Mouse (Mus musculus) neural tube, embryonic 10.5 days (tissue): ENCODE data around the gene 9530003J23Rik.
A peak's percentile ranks its signal among the peaks of the same experiment; 100 is the strongest.
"Not testable (repeated sequence)": the region's sequence is repeated elsewhere in the genome, so short reads cannot be mapped to it uniquely, and the experiment has no call there.

ENCODE experiments used
- DNase-seq: peaks from one replicate; pipeline ENCODE4 v3.0.0-alpha.2; 2017; ENCODE audit warnings: low spot score; ENCODE audit errors: extremely low spot score

The 9530003J23Rik gene

DNA sequence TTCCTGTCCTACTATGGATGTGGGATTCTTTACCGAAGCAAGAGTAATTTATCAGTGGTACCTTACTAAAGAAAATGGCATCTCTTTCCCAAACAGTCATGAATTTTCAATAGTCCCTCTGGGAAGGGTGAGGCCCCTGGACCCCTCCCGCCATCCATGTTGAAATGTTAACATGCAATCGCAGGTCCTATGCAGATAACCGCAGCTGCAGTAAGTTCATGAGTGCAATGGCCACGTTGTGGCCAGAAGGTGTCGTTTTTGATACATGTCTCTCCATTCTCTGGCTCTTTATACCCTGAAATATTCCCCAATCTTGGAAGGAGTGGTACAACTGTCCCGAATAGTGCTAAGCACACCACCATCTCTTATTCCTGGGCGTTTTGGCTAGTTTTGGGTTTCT is 13.4 kb downstream of the 9530003J23Rik start:
- DNase-seq, result no peak

DNA sequence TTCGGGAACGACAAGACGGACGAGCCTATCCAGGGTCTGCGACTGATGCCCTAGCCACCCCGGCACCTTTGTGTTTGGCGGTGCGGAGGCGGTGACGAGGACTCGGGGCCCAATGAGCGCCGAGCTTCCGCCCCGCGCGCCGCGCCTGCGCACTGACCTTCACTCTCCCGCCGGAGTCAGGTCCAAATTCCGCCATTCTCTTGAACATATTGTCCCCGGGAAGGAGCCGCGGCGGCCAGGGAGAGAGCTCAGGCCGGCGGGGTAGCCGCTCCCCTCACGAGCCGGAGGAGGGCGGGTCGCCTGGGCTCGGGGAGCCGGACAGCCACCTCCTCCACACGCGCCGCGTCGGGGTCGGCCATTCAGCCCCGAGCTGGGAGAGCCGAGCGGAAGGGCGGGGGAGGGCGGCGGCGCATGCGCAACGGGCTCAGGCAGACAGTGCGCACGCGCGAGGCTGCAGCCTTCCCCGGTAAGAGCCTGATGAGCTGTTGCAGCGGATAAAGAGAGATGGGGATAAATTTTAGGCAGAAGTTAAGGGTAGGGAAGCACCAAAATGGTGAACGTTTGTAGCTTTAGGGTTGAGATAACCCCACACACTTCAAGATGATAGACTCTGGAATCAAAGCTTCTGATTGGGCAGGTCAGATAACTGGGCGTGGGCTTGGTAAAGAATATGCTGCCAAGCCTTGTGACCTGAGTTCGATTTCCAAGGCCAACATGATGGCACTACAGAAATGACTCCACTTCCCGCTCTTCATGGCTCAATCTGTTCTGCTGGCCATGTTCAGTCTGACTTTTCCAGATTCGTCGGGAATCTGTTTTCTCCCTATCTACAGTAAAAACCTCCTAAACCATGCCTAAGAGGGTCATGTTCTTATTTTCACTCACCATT is 14.2 kb downstream of the 9530003J23Rik start, which contains the start of gene Yeats4:
TSS of gene Yeats4 (minus strand) at position 406 of the 889 bp plus-strand sequence.
- peak; percentile 99 for DNase-seq

DNA sequence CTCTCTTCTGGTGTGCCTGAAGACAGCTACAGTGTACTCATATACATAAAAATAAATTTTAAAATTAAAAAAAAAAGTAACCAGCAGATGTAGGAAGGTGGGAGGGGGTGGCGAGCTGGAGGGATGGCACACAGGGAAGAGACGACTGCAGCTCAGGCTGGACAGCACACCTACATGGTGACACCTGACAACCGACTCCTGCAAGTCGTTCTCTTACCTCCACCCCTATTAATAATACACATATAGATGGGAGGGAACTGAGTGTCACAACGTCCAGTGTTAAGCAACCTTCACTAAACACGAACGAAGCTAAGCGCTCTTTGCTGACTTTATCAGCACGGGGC is 14.8 kb downstream of the 9530003J23Rik start:
- DNase-seq, result no peak

DNA sequence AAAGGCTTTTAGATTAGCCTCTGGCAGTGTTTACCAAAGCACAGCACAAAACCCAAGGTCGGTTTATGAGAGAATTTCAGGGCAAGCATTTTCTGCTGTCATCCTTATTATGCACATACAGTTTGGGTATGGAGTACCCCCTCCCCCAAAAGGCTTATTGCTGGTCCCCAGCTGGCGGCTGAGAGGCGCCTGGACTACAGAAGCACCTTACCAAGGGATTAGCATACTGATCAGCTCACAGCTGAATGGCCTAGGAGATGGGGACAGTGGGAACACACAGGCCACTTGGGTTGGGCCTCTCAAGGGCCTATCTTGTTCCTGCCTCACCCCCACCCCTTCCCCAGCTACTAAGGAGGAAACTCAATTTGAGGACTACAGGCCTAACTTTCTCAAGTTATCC is 15.7 kb downstream of the 9530003J23Rik start:
- no peak for DNase-seq

DNA sequence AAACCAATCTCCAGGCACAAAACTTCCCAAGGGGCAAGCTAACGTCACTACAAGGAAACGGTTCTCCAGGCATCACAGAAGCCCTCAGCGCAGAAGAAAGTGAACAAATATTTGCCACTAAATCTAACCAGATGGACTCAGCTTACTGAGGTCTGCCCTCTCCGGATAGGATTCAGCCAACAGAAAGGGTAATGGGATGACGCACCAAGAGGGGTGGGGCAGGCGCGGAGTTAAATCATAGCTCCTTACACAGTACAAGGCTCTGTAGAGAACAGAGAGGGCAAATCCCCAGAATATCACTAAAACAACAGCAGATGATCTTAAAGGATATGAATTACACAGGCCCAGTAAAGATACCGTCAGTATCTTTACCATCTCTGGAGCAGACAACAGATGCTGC is 20.2 kb downstream of the 9530003J23Rik start:
- DNase-seq, result no peak

DNA sequence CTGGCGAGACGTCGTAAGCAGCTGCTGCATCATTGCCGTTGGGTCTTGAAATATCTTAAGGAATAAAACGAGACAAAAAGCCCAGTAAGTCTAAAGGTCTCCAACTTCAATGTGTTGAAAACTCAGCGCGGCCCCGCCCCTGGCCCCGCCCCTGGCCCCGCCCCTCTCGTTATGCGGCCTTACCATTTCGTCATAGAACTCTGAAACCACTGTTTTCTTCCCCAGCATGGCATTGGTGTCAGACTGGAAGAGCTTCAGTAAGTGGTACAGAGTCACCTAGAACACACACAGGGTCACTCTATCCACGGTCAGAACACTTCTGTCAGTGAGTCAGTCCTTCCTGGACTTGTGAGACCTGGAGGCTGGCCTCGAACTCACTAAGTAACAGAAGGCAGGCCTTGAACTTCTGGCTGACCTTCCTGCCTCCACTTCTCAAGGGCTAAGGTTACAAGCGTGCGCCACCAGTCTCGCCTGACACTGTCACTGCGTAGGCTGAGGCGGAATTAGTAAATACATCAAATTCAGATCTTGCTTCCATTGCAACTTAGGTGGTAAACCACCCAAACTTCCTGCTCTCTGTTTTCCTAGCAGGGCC is 21.2 kb downstream of the 9530003J23Rik start:
- no peak for DNase-seq

DNA sequence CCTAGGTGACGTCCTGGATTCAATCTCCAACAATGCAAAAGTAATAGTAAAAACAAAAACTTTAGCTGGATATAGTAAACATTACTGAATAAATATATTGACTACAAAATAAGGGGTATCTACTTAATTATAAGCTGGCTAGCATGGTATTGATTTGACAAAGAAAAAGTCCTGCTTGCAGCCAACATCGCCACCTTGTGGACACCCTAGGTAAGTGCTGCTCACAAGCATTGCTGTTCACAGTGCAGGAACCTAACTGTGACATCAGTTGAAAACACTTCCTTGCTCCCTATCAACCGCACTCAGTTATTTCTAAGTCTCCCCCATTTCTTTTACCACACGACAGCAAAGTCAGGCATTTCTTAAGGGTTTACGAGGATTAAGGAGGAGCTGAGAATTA is 21.7 kb downstream of the 9530003J23Rik start:
- DNase-seq, result peak; percentile 34

DNA sequence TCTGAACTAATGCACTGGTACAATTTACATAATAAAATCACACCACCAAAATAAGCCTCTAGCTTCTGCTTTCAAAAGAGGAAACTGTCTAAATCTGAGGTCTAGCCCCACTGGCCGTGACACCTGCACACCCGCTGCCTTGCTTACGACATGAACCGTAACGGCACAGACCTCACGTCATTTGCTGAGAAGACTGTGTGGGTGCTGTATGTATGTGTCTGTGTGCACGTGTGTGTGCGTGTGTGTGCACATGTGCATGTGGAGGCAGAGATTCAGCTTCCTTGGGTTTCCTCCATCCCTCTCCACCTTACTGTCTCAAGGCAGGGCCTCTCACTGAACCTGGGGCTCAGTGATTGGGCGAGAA is 22.4 kb downstream of the 9530003J23Rik start:
- no peak for DNase-seq

DNA sequence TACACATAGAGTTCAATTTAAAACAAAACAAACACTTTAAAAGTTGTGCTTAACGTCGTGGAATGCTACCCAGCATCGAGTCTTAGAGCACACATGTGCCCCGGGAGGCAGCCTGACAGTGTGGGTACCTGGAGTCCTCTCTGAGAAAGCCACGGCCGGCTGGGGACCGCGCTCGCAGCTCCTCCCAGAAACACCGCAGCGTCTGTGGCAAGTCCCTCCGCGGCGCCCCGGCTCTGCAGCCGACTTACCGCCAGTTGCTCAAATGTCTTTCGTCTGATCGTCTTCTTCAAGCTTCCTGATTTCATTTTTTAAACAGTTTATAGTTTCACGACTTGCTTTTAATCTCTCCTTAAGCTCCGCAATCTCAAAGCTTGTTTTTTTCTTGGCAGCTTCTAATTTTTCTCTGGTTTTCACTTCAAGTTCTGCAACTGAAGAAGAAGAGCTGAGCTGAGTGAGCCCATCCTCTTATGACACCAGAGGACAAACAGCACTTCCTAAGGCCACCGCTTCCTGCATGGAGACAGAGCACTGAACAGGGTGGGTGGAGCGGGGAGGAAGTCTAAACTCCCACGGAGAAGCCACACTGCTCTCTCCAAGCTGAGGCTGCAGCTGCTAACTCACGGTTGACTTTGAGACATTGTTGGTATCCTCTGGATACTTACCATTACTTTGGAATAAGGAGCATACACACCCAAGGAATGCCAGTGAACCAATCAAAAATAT is 22.9 kb downstream of the 9530003J23Rik start:
- DNase-seq, result no peak

DNA sequence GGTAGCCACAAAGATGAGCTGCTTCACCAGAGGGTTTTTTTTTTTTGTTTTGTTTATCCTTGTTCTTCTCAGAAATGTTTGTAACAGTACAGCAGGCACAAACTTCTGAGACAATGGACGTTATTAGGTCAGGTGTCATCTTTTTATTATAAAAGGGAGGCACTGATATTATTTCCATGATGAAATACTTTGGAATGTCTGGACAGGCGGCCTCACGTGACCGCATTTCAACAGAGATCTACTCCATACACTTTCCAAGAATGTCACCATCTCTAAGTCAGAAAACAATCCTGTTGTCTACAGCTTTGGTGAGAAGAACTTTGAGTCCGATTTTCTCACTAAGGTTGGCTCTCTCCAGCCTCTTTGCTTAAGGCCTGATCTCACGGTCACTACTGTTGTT is 27.5 kb downstream of the 9530003J23Rik start:
- DNase-seq, result no peak

DNA sequence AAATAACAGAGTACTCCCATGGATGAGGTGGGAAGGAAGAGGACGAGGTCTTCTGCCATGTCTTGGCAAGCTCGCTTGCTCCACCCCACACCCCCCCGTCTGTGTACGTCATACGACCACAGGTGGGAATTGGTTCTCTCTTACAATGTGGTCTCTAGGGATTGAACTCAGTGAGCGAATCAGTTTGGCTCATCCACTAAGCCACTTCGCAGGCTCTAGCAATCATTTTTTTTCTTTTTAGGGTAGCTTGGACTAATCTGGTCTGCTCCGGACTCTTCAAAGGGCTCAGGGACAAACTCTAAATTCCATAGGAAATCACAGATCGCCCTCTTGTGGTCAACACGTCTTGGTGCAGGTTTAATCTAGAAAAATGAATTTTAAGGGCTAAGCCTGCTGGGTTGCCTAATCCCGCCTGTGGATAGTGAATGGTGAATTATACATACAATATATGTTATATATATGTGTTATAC is 29.0 kb downstream of the 9530003J23Rik start:
- peak; percentile 57 for DNase-seq

DNA sequence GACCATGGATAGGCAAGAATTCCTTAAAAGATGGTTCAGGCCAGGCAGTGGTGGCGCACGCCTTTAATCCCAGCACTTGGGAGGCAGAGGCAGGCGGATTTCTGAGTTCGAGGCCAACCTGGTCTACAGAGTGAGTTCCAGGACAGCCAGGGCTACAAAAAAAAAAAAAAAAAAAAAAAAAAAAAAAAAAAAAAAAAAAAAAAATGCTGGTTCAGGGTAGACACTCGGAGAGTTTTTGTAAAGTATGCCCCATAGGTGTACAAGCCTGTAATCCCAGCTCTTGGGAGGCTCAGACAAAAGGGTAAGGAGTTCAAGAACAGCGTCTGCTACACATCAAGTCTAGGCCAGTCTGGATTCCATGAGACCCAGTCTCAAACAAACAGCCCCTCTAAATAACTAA is 29.7 kb downstream of the 9530003J23Rik start:
- DNase-seq, result not testable (repeated sequence)

DNA sequence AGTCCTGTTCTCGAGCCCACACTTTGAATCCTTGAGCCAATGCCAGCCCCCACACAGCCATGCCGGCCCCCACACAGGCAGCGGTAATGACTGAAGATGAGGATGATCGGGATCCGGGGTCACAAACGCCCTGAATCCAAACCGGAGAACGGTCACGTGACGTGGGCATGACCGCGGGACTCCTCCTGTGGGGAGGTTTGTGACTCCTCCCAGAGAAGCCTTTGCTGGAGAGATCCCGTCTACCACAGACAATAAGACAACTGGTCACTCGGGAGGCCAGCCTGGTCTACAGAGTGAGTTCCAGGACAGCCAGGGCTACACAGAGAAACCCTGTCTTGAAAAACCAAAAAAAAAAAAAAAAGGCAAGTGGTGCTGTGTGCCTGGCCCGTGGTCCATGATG is 30.3 kb downstream of the 9530003J23Rik start:
- no peak for DNase-seq

DNA sequence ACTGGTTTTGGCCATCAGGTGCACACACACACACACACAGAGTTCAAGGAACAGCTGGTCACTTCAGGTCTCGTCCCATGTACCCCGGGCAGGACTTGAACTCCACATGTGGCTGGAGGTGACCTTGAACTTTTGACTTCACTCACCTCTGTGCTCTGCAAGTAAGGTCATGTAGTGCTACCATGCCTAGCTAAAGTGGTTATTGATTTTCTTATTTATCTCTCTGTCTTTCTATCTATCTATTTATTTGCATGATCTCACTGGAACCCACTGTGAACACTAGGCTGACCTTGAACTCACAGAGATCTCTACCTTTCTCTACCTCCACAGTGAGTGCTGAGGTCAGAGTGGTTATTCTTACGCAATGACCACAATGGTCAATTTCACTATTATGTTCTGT is 32.4 kb downstream of the 9530003J23Rik start:
- DNase-seq, result no peak

DNA sequence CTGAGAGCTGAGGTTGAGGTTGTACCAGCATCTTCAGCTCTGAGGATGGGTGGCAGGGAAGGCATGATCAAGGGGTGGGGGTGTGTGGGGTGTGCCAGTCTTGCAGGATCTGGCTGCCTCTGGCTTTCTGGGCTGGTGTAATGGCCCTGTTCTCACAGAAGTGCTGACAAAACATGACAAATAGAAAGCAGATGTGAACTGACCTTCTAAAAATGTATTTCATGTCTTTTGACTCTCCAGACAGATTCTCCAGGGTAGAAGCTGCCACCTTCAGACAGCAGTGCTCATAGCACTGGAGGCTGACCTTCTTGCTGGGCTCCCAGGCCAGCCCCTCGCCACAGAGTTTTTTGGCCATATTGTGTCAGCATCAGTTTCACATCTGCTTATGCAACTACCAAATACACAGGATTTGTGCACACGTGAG is 34.9 kb downstream of the 9530003J23Rik start:
- no peak for DNase-seq

DNA sequence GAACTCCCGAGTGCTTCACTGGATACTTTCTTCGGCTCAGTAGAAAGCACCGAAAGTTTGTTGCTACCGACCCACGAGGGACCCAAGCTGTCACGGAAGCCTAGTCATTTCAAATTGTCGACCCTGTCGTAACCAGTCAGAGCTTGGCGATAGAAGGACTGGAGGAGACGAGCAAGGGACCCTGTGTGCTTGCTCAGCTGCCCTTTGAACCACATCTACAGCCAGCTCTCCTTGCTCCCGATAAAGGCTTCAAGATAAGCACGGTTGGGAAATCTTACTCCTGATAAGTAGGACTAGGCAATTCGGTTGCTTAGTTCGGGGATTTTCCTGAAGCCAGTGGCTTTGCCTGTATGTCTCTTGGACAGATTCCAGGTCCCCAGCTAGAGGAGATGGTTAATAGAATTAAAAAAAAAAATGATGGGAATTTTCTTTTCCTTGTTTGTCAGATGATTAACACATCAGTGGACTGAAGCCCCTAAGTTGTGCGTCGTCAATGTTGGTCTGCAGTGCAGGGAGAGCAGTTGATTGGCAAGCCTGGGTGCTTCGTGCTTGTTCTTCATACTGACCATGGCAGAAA is 35.4 kb downstream of the 9530003J23Rik start:
- DNase-seq, result no peak

DNA sequence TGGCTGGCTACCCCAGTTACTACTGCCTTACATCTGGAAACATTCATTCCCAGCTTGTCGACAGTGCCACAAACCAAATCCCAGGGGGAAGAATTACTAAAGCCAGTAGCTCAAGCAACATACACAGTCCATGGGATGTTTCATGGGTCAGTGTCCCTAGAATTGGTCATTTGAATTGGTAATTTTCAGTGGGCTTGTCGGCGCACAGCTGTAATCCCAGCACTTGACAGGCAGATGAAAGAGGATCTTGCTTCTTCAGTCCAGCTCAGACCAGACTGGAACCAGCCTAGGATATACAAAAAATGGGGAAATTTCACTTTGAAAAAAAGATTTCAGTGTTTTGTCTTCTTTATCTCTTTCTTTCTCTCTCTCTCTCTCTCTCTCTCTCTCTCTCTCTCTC is 38.8 kb downstream of the 9530003J23Rik start:
- no peak for DNase-seq

DNA sequence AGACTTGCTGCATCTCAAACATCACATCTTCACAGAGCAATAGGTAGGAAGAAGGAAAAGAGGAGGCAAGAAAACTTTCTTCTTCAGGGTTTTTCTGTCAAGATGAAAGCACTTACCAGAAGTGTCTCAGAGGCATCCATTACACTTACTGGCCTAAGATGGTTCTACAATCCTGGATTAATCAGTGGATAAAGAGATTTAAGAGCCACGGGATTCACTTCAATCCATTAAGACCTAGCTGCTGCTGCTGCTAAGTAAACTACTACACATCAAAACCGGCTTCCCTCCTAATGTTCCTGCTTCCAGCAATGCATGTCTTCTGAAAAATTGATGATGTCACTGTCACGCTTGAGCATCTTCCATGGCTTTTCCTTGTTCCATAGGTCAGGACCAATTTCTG is 41.8 kb downstream of the 9530003J23Rik start:
- DNase-seq, result no peak

DNA sequence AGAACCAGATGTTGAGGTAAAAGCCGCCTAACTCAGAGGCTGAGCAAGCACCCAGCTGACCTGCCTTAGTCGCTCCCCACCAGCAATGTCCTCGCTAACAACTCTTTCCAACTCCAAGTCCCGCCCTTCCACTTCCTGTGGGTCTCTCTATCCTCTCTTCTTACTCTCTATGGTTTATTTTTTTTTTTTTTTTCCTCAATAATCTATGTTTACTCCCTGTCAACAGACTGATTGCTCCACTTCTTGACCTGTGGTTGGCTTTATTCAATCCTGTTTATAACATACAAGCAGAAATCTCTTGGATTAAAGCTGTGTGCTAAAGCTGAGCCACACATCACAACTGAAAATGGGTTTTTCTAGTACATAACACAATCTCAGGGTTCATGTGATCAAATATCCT is 42.8 kb downstream of the 9530003J23Rik start:
- no peak for DNase-seq

DNA sequence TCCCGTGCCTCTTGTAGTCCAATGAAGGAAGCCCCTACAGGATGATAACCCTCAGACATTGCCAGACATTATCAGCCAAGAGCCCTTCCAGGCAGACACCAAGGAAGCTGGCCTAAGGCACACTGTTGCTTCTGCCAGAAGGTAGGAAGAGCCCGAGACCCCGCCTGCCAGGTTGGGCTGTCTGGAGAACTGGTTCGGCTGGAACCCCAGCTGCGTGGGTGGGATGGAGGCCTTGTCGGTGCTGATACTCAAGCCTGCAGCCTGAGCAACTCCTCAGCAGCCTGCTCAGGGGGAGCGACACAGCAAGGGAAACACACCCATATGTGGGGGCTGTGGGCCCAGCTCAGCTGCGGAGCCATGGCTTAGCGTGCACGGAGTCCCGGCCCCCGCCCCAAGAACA is 43.5 kb downstream of the 9530003J23Rik start:
- no peak for DNase-seq

DNA sequence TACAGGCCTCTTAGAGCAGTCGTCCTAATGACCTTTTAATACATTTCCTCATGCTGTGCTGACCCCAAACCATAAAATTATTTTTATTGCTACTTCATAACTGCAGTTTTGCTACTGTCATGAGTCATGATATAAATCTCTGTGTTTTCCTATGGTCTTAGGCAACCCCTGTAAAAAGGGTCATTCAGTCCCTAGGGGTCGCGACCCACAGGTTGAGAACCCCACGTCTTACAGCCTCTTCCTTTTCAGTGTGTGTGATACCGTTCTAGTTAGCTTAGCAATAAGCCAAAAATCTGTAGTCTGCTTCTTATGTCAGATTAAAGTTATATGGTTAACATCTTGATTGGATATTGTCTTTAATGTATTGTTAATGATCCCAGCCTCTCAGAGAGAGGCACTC is 45.1 kb downstream of the 9530003J23Rik start:
- DNase-seq, result no peak
